Mouse (Mus musculus) fat pad, adult 2 months (tissue): Measurements from ENCODE around the gene H2afv.

Source experiments
- DNase-seq: peaks from one replicate; pipeline ENCODE4 v3.0.0-alpha.2; 2011; ENCODE audit warnings: low read depth, low spot score; ENCODE audit errors: extremely low read depth

Gene H2afv

DNA sequence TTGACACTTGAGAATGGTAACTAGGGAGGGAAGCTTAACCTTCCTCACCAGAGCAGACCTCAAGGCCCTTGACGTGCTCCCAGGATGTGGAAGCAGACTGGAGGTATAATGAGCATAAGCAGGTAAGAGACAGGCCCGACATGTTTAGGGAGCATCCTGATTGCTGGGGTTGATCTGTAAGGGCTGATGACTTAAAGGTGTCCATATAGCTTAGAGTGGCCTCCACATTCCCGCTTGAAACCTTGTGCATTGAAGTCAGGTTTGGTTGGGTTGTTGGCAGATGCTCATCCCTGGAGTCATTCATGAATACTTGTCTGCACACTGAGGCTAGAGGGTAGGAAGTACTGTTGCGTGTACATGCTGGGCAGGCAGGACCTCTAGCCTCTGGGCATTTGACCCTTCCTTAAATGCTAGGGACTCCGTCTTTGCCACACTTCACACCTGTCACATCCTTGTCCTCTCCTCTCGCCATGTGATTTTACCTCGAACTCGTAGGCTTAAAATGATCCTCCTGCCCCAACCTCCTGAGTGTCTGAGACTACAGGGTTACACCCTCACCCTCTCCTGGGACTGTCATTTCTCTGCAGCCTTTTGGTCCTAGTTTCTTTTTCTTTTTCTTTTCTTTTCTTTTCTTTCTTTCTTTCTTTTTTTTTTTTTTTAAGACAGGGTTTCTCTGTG lies 53.7 kb downstream of the H2afv start:
- DNase-seq: no peak

DNA sequence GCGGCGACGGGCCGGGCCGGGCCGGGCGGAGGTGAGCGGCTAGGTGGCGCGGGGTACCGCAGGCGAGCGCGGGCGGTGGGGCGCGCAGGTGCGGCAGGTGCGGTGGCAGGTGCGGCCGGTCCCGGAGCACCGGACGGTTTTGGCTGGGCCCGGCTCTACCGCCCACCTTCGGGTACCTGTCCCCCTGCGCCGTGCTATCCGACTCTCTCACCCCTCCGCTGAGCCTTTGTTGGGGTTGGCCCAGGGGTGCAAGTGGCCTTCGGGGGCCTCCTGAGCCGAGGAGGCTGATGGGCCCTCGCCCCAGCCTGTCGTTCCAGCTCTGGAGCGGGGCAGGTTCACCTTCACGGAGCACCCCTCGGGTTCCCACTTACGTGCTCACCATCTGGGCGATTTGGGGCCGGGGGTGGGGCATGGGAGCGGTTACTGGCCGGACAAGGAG lies 54.7 kb downstream of the H2afv start:
- DNase-seq: no peak

DNA sequence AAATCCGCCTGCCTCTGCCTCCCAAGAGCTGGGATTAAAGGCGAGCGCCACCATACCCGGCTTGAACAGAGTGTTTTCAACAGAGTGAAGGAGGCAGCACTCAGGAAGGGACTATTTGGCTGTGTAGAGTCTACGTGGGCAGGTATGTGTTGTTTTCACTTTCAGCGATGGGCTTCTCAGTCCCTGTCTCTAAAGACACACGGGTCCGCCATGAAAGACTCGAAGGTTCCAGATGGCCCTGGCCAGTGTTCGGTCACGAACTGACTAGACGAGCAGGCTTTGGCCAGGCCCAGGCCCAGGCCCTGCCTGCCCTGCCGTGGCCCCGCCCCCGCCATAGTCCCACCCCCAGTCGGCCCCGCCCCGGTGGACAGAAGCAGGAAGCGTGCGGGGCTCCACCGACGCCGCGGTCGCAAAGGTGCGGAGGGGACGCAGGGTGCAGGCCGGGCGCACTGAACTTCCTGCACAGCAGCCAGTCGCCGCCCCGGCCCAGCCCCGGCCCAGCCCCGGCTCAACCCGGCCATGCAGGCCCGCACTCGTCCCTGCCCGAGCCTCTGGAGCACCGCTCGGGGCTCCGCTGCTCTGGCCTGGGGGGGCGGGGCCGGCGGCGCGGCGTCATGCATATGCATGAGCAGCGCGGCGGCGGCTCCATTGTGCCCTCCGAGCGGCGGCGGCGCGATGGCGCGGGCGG lies 55.4 kb downstream of the H2afv start, which contains the start of gene Zmiz2:
TSS of gene Zmiz2 (plus strand) at position 349 of the 688 bp plus-strand sequence.
- no peak for DNase-seq

DNA sequence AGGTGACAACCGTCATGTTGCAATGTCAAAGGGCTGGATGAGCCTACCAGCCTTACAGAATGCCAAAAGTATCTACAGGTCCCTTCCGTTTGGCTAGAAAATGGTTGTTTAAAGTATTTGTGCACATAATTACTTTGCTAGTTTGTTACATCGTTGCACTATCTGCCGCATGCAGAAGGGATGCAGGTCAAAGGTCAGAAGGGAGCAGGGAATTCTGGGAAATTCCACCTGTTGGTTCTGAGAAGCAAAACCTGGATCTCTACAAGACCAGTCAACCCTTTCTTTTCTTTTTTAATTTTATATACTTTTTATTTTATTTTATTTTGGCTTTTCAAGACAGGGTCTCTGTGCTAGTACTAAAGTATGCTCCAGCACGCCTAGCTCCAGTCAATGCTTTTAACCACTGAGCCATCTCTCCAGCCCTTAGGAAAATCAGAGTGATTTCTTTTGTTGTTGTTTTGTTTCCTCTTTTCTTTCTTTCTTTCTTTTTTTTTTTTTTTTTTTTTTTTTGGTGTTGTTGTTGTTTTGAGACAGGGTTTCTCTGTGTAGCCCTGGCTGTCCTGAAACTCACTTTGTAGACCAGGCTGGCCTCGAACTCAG lies 56.0 kb downstream of the H2afv start:
- DNase-seq: no peak

DNA sequence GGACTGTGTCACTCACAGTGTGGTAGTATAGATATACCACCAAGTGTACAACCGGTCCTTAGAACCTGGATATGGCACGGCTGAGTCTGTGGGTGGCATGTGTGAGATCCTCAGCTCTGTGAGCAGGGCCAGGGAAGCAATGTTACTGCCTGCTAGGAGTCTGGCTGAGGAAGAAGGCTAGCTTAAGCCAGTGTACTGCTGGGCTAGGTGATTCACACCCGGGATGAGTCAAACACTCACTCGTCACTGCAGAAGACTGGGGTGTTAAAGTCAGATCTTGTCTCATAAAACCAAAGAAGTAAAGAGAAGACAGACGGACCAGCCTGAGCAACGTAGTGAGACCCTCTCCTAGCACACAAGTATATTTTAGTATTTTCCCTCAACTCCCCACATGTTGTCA lies 63.3 kb downstream of the H2afv start:
- DNase-seq: no peak
